Mouse (Mus musculus): ENCODE results near the gene Ccnt2.
"Not testable (repeated sequence)": the region's sequence is repeated elsewhere in the genome, so short reads cannot be mapped to it uniquely, and the experiment has no call there.

Ccnt2 gene

GRCm38 (mm10) chr1:127773803-127774500, at the start of gene Ccnt2:
Gene Ccnt2 (plus strand): TSS chr1:127774164.
- DNase-seq: peak; percentile 99

- no peak for DNase-seq
These were observed 44.9 kb upstream of the Ccnt2 start, which contains the start of gene Acmsd for GRCm38 (mm10) chr1:127729096-127729495. Gene Acmsd (plus strand): TSS chr1:127729413.

GRCm38 (mm10) chr1:127731086-127731485, 42.9 kb upstream of the Ccnt2 start:
- no peak for DNase-seq

DNA sequence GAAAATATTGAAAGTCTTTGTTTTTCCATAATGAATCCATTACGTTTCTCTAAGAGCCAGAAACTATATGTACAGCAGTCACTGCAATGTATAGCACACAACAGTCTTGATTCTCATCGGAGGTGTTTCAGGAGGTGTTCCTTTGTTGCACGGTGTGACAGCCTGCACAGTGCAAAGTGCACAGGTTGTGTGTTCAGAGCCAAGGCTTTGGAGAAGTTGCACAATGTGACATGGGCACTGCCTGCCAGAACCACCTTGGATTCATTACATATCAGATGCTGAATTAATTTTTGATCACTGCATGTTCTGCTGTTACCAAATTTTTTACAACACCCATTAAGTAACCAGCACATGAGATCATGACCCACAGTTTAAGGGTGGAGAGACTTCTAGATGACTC, 41.5 kb upstream of the Ccnt2 start:
- no peak for DNase-seq

GRCm38 (mm10) chr1:127732841-127733240, 41.1 kb upstream of the Ccnt2 start:
- no peak for DNase-seq

GRCm38 (mm10) chr1:127735356-127735755, 38.6 kb upstream of the Ccnt2 start:
- no peak for DNase-seq

DNA sequence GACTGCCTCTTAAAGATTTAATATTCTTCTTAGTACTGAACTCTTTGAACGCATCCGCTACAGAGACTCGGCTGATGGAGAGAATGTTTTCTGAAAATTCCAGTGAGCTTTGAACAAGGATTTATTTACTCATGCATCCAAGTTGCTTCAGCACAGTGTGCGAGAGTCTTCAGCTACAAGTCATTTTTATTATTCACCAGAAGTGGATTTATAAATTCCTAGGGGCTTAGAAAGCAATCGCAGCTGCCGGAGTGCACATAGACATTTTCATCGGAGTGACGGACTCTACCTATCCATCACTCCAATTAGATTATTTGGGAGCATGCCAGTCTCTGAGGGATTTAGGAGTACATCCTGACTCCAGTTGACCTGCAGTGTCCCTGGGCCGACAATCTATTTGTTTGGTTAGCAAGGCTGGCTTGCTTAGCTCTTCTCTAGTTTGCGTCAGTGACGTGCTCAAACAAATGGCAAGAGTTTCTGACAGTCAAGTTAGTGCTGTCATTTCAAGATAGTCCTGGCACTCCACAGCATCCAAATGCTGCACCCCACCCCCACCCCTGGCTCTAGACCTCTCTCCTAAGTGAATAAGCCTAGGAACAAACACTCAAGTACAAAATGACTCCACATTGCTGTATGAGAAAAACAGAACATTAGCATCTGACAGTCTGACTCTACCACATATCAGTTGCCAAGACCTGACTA, 23.4 kb upstream of the Ccnt2 start:
- DNase-seq: no peak

DNA sequence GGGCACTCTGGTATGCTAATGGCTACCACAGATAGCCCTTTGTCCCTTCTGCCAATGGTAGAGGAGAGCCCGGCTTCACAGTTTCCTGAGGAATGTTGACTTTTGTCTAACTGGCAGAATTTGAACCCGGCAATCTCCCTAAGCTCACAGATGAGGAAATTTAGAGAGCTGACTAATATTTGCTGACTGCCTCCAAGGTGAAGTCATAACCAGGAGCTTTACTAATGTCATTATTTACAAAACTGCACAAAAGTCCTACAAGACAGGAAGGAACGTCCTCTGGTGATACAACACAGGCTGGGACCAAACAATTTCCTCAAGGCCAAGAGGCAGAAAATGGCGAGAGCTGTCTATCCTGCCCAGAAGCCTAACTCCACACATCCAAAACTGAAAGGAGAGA, 18.2 kb upstream of the Ccnt2 start:
- no peak for DNase-seq

- no peak for DNase-seq
These were observed 17.4 kb upstream of the Ccnt2 start for GRCm38 (mm10) chr1:127756331-127757163.

DNA sequence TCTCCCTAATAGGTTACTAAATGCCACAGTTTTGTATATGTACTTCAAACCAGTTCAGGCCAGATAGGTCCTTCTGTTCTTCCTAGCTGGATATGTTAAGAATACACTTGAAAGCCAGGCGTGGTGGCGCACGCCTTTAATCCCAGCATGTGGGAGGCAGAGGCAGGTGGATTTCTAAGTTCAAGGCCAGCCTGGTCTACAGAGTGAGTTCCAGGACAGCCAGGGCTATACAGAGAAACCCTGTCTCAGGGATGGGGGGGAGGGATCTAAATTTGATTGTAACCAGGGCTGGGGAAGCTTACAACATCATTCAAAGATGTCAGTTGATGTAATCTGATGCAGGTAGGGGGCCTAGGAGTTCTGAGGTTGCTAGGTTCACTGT, 16.8 kb upstream of the Ccnt2 start:
- not testable (repeated sequence) for DNase-seq

DNA sequence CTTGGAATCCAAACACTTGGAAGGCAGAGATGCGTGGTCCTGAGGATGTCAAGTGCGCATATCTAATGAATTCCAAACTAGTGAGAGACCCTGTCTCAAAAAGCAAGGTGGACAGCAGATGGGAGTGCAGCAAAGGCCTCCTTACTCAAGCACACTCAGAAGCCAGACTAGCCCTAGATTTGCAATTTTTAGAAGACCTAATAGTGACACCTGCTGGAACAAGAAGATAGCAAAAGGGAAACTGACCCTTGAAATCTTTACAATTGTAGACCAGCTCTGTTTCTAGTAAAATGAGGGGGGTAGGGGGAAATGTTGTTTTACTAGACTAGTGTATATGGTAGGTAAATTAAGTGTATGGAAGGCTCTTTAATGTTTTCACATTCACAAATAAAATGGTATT, 8.5 kb upstream of the Ccnt2 start:
- no peak for DNase-seq

DNA sequence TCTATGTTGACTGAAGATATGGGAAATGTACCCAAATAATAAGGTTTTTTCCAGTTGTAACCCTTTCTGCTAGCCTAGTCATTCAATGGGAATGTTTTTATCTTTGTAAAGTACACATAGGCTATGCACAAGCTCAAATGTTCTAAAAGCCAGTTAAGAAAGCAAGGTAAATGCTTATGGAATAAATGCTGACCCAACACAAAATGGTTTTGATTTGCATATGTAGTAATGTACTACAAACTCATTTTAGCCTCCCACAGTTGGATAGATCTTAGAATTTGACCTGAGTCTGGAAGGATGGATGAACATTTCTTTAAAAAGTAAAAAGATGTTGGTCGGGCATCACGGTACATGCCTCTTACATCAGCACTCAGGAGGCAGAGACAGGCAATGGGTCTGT, 7.2 kb upstream of the Ccnt2 start:
- DNase-seq: no peak

- peak in 1 of 2 experiments; percentile 7 for DNase-seq
These were observed 664 bp upstream of the Ccnt2 start for GRCm38 (mm10) chr1:127773198-127773802.

DNA sequence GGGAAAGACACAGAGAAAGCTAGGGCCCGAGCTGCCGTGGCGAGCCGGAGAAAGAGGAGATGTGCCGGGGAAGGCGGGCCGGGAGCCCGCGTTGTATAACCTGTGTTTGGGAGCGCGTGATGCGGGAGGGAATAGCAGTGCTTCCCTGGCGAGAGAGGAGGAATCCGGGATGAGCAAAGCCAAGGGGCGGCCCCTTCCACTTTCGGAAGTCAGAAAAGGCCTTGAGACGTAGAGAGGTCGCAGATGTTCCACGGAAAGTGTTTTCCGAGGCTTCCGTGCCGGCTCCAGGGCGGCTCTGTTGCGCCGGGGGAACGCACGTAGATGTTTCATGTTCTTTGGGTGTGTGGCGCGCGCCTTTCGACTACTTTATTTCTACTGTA, 527 bp downstream of the Ccnt2 start:
- DNase-seq: no peak

GRCm38 (mm10) chr1:127775206-127775720, 1.3 kb downstream of the Ccnt2 start:
- DNase-seq: no peak

GRCm38 (mm10) chr1:127776246-127776645, 2.3 kb downstream of the Ccnt2 start:
- DNase-seq: no peak

DNA sequence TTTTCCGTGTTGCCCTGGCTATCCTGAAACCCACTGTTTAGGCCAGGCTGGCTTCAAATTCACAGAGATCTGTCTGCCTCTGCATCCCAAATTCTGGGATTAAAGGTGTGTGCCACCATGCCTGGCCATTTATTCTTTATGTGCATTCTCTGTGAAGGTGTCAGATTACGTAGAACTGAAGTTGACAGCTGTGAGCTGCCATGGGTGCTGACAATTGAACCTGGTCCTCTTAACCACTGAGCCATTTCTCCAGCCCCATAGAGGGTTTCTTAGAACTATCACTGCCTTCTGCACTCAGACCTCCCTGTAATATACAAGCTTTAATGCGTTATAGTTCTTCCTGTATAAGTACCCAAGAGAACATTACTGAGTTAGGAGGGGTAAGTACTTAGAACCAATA, 4.6 kb downstream of the Ccnt2 start:
- DNase-seq: no peak

DNA sequence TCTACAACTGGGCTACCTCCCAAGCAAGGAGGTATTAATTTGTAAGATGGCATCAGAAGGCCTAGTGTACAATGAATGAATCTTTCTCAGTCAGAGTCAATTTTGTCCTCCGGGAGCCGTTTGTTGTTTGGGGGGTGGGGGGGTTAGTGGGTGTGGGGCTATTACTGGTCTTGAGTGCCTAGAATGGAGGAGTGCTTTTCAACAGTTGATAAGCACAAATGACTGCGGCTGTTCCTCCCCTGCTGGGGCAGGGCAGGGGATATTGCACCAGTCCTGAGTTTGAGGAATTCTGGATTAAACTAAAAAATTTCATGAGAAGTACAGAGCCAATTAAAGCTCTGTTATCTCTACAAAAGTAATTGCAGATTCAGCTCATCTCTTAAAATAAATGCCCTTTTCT, 6.2 kb downstream of the Ccnt2 start:
- DNase-seq: no peak

GRCm38 (mm10) chr1:127780849-127781248, 6.9 kb downstream of the Ccnt2 start:
- DNase-seq: no peak

DNA sequence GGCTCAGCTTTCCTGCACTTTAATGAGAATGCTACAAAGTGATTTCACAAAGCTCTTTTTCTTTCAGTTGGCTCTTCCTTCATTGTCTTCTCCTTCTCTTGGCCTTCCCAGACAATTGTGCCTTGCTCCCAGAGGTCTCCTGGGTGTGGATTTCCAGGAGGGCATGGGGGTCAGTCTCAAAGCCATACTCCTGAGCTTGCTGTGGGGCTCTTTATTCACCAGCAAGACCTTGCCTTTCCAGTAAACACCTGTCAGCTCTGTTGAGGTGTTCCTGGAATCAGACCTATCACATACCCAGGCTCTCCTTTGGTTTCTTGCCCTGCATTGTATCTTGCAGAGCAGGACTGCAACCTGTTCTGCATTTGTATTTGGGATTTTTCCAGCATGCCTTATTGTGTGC, 9.9 kb downstream of the Ccnt2 start:
- no peak for DNase-seq

DNA sequence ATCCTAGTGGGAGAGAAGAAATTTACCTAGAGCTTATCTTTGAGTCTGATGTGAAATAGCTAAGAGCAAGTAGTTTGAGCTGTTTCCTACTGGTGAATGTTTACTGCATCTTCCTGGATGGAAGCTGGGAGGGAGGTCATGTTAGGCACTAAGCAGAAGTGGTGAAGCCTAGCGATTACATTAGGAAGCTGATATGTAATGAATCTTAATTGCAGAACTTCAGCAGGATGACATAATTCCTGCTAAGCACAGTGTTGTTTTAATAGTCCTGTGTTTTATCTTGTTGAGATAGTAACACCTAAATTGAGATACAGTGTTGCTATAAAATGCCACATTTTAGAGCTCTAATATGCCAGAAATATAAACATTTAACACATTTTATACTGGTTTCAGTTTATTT, 11.9 kb downstream of the Ccnt2 start:
- DNase-seq: no peak

- no peak for DNase-seq
These were observed 15.0 kb downstream of the Ccnt2 start for GRCm38 (mm10) chr1:127788943-127789342.

DNA sequence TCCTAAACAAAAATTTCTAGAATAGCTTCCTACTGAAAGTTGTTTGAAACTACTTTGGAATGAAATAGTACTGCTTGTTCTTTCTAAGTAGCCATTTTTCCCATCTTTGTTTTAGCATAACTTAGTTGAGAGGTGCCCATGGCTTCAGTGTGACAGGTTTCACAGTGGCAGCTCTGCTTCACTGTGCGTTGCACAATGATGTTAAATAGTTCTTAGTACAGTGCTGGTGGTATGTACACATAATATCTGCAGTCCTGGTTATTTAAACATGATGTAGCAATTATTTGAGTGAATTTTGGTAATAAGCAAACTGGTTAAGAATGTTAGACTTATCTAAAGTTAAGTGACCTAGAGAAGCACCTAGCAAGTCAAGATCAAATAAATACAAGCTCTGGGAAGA, 19.5 kb downstream of the Ccnt2 start:
- DNase-seq: no peak

Measured in thymus, adult 18-20 months (tissue).